Mouse (Mus musculus) neural tube, embryonic 11.5 days (tissue): ENCODE measurements around the gene Coa4. TPM values are rescaled to one million over a fixed set of nuclear protein-coding genes. Genes with fewer than 3 reads are reported as not detected.

Experiments used
- ATAC-seq: fragments of 200-750 bp; cut with Nextera tagmentation; 2 replicates; pipeline ENCODE4 v1.8.0; 2017; ENCODE audit warnings: moderate number of reproducible peaks, mild to moderate bottlenecking, moderate TSS enrichment, moderate library complexity; ENCODE audit not compliant: insufficient read depth, low FRiP score, low TSS enrichment
- DNase-seq: peaks from one replicate; pipeline ENCODE4 v3.0.0-alpha.2; 2015; ENCODE audit warnings: low spot score
- H3K27ac ChIP-seq: fragments of 300-500 bp; sonication (generic); 2 replicates; pipeline ENCODE4 v1.5.1; 2014; ENCODE audit warnings: low read depth, mild to moderate bottlenecking, low read length
- H3K27me3 ChIP-seq: fragments of 300-500 bp; sonication (generic); 2 replicates; pipeline ENCODE4 v1.6.1; 2014; ENCODE audit warnings: mild to moderate bottlenecking, low read length, mixed read lengths; ENCODE audit not compliant: control insufficient read depth, insufficient read depth
- H3K36me3 ChIP-seq: fragments of 300-500 bp; sonication (generic); 2 replicates; pipeline ENCODE4 v1.6.1; 2014; ENCODE audit warnings: mild to moderate bottlenecking, low read length, moderate library complexity, mixed read lengths; ENCODE audit not compliant: control insufficient read depth, insufficient read depth
- H3K4me1 ChIP-seq: fragments of 300-500 bp; sonication (generic); 2 replicates; pipeline ENCODE4 v1.6.1; 2014; ENCODE audit warnings: low read length, mixed read lengths; ENCODE audit not compliant: control insufficient read depth, insufficient read depth
- H3K4me2 ChIP-seq: fragments of 300-500 bp; sonication (generic); 2 replicates; pipeline ENCODE4 v1.6.1; 2014; ENCODE audit warnings: low read depth, mild to moderate bottlenecking, moderate library complexity
- H3K4me3 ChIP-seq: fragments of 300-500 bp; sonication (generic); 2 replicates; pipeline ENCODE4 v1.5.1; 2014; ENCODE audit warnings: low read depth, low read length
- H3K9ac ChIP-seq: fragments of 300-500 bp; sonication (generic); 2 replicates; pipeline ENCODE4 v1.6.1; 2014; ENCODE audit warnings: mild to moderate bottlenecking, low read length
- H3K9me3 ChIP-seq: fragments of 300-500 bp; sonication (generic); 2 replicates; pipeline ENCODE4 v1.6.1; 2016; ENCODE audit warnings: low read length; ENCODE audit not compliant: control insufficient read depth
- WGBS: fragments of 180-500 bp; shearing (Covaris S2); extraction: QIAGEN DNeasy Blood & Tissue Kit; methylation state at CpG from one replicate; pipeline ENCODE4 v1.1.7; 2014; 5-methylcytosine and 5-hydroxymethylcytosine counted together
- polyA plus RNA-seq: library from polyadenylated mRNA; unstranded; fragments of >200 nt; fragmentation: Nextera tagmentation; extraction: Ambion mirVana; gene quantifications from 2 replicates; pipeline ENCODE4 v1.2.1, GENCODE M21; 2014

Coa4 gene
- polyA plus RNA-seq, 1 experiment from 2014 or later = 20.0 TPM

- H3K9ac ChIP-seq = no peak overlapping the region
- no peaks in the 10 kb centered on the region for H3K4me1 ChIP-seq
- ATAC-seq = no peak
- no peaks in the 10 kb centered on the region for H3K27me3 ChIP-seq
- WGBS = 74% methylated on average over 2 of the region's 2 CpGs
- H3K27ac ChIP-seq = no peak overlapping the region
- H3K36me3 ChIP-seq = peaks cover 2% of the 10 kb centered on the region; the same call in 1 of the 2 replicates
- DNase-seq = no peak
- H3K4me2 ChIP-seq = no peak overlapping the region
- no peaks in the 10 kb centered on the region for H3K9me3 ChIP-seq
- H3K4me3 ChIP-seq = no peak overlapping the region
Observed at GRCm38 (mm10) chr7:100501844-100502373, 35.0 kb upstream of the Coa4 start.

DNA sequence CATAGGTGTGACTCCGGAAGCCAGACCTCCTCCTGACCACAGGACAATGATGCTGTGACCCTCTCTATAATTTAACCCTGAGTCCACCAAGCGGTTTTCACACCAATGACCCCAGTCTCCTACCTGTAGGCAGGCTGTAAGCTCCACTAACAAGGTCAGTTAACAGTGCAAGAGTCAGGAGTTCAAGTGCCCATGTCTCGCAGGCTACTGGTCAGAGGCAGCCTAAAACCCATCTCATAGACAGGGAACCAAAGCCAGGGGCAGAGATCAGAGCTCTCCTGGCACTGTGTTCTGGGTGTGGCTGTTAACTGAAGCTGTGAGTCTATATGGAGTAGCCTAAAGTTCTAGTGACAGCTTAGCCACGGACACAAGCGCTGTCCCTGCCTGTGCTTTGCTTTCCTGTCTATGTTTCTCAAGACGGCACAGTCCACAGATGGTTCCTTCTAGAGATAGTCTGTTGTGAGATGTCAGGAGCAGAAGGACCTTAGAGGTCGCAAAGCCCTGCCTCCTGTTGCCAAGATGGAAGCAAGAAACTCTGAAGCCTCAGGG lies 34.4 kb upstream of the Coa4 start:
- 82% methylated on average over 7 of the region's 7 CpGs for WGBS
- DNase-seq = no peak

GRCm38 (mm10) chr7:100503076-100503475 lies 33.8 kb upstream of the Coa4 start:
- no peaks in the 10 kb centered on the region for H3K9me3 ChIP-seq
- no peak for ATAC-seq
- H3K4me3 ChIP-seq = no peak overlapping the region
- H3K9ac ChIP-seq = no peak overlapping the region
- H3K4me2 ChIP-seq = no peak overlapping the region
- peaks cover 2% of the 10 kb centered on the region; the same call in 1 of the 2 replicates for H3K36me3 ChIP-seq
- no peak for DNase-seq
- H3K27me3 ChIP-seq = no peaks in the 10 kb centered on the region
- H3K27ac ChIP-seq = no peak overlapping the region
- WGBS = 93% methylated on average over 5 of the region's 5 CpGs
- H3K4me1 ChIP-seq = no peaks in the 10 kb centered on the region

More for the DNA sequence above, 34.4 kb upstream of the Coa4 start:
- Histone ChIP-seq H3K9ac (no peak overlapping the region), H3K27ac (no peak overlapping the region), H3K4me3 (no peak overlapping the region), H3K4me2 (no peak overlapping the region), H3K36me3 (peaks cover 2% of the 10 kb centered on the region; the same call in 1 of the 2 replicates), H3K9me3 (no peaks in the 10 kb centered on the region), H3K4me1 (no peaks in the 10 kb centered on the region), H3K27me3 (no peaks in the 10 kb centered on the region)
- ATAC-seq = no peak

DNA sequence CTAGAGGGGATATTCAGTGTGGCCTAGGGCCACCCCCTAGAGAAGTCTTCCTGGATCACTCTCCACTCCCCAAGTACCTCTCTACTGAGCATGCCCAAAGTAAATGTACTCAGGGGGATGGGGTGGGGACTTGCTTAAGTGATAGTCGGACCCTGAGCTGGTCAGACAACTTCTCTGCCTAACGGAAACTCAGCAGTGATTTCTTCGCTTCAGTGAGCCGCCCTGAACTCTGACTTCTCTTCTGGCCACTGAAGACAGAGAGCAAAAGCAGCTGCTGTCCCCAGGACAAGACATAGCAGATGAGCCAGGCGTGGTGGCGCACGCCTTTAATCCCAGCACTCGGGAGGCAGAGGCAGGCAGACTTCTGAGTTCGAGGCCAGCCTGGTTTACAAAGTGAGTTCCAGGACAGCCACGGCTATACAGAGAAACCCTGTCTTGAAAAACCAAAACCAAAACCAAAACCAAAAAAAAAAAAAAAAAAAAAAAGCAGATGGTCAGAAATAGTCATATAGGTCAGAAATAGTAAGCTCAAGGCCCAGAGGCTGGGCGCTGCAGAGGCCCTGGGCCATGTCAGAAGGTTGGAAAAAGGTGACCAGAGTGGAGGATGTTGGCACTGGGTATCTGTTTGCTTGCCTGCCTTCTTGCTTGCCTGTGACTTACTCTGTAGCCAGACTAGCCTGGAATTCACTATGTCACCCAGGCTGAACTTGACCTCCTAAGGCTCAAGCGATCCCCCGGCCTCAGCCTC lies 32.0 kb upstream of the Coa4 start:
- Histone ChIP-seq H3K4me1 (no peaks in the 10 kb centered on the region), H3K27me3 (no peaks in the 10 kb centered on the region), H3K9me3 (no peaks in the 10 kb centered on the region), H3K9ac (no peak overlapping the region), H3K27ac (no peak overlapping the region), H3K36me3 (no peaks in the 10 kb centered on the region; the same call in 1 of the 2 replicates), H3K4me2 (no peak overlapping the region), H3K4me3 (no peak overlapping the region)
- 89% methylated on average over 13 of the region's 13 CpGs for WGBS
- no peak for DNase-seq
- ATAC-seq = no peak

GRCm38 (mm10) chr7:100506494-100506893 lies 30.4 kb upstream of the Coa4 start:
- 82% methylated on average over 4 of the region's 4 CpGs for WGBS
- no peak overlapping the region for H3K27ac ChIP-seq
- H3K4me2 ChIP-seq = no peak overlapping the region
- H3K36me3 ChIP-seq = no peaks in the 10 kb centered on the region
- H3K4me3 ChIP-seq = no peak overlapping the region
- no peak for DNase-seq
- no peak for ATAC-seq
- no peaks in the 10 kb centered on the region for H3K27me3 ChIP-seq
- no peaks in the 10 kb centered on the region for H3K4me1 ChIP-seq
- no peaks in the 10 kb centered on the region for H3K9me3 ChIP-seq
- H3K9ac ChIP-seq = no peak overlapping the region

DNA sequence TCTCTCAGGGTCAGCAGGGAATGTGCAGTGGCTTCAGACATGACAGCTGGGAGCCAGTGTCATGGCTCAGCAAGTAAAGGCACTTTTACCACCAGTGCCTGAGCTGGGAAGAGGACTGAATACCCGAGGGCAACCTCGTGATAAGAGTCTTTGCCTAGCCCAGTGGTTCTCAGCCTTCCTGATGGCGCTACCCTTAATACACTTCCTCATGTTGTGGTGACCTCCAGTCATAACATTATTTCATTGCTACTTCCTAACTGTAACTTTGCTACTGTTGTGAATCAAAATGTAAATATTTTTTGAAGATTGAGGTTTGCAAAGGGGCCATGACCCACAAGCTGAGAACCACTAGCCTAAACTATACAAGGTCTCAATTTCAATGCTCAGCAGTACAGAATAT lies 28.2 kb upstream of the Coa4 start:
- ATAC-seq (no peak), DNase-seq (no peak)
- no peaks in the 10 kb centered on the region for H3K9me3 ChIP-seq
- no peaks in the 10 kb centered on the region for H3K4me1 ChIP-seq
- H3K36me3 ChIP-seq = no peaks in the 10 kb centered on the region
- H3K9ac ChIP-seq = no peak overlapping the region
- H3K27me3 ChIP-seq = no peaks in the 10 kb centered on the region
- H3K4me3 ChIP-seq = no peak overlapping the region
- no peak overlapping the region for H3K27ac ChIP-seq
- no peak overlapping the region for H3K4me2 ChIP-seq
- WGBS = 48% methylated on average over 3 of the region's 3 CpGs

GRCm38 (mm10) chr7:100511602-100512001 lies 25.3 kb upstream of the Coa4 start:
- WGBS = 84% methylated on average over 8 of the region's 8 CpGs

DNA sequence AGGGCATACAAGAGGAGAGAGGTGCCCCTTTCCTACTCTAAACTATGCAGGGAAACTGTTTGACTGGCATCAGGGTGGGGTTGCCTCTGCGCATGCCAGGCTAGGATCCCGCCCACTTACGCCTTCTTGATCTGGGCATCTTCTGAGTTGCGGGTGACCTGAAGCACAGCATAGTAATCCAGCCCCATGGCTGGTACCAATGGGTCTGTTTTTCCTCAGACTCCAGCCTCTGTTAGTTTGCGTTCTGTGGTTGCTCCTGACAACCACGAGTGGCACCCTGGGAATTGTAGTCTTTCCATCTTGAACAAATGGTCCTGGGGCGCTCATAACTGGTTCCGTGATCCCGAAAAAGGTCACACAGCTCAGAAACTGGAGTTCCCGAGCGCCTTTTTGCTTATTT lies 22.3 kb upstream of the Coa4 start, which contains the start of gene Dnajb13:
Dnajb13 (minus strand) TSS at position 388 of the 400 bp plus-strand sequence.
- no peak within 1 kb of the TSS for H3K27ac ChIP-seq
- H3K4me3 ChIP-seq = no peak within 1 kb of the TSS
- DNase-seq = no peak
- no peak within 1 kb of the TSS for H3K4me2 ChIP-seq
- H3K27me3 ChIP-seq = no peaks in the 10 kb centered on the region
- H3K9me3 ChIP-seq = no peaks in the 10 kb centered on the region
- H3K36me3 ChIP-seq = no peaks in the 10 kb centered on the region
- H3K9ac ChIP-seq = no peak within 1 kb of the TSS
- no peak for ATAC-seq
- WGBS = 48% methylated on average over 11 of the region's 11 CpGs
- H3K4me1 ChIP-seq = no peaks in the 10 kb centered on the region

More at GRCm38 (mm10) chr7:100511602-100512001, 25.3 kb upstream of the Coa4 start:
- ATAC-seq = no peak
- H3K4me3 ChIP-seq = no peak overlapping the region
- H3K9me3 ChIP-seq = no peaks in the 10 kb centered on the region
- no peaks in the 10 kb centered on the region for H3K27me3 ChIP-seq
- H3K36me3 ChIP-seq = no peaks in the 10 kb centered on the region
- no peak overlapping the region for H3K9ac ChIP-seq
- H3K4me1 ChIP-seq = no peaks in the 10 kb centered on the region
- no peak overlapping the region for H3K4me2 ChIP-seq
- no peak overlapping the region for H3K27ac ChIP-seq
- no peak for DNase-seq

DNA sequence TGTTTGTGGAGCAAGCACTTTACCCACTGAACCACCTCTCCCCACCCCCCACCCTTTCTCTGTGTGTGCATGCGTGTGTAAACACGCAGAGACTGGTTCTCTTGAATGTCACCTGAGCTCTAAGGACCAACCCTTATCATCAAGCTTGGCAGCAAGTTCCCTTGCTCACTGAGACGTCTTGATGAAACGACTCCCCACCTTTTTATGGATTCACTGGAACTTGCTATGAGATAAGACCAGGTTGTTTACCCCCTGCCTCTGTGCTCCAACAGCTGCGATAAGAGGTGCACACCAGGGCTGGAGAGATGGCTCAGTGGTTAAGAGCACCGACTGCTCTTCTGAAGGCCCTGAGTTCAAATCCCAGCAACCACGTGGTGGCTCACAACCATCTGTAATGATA lies 16.7 kb upstream of the Coa4 start:
- no peak for ATAC-seq
- Histone ChIP-seq H3K9ac (no peak overlapping the region), H3K27me3 (no peaks in the 10 kb centered on the region), H3K27ac (no peak overlapping the region), H3K4me2 (no peak overlapping the region), H3K9me3 (no peaks in the 10 kb centered on the region), H3K4me3 (no peak overlapping the region), H3K4me1 (no peaks in the 10 kb centered on the region), H3K36me3 (no peaks in the 10 kb centered on the region)
- WGBS = 70% methylated on average over 7 of the region's 7 CpGs
- no peak for DNase-seq
